Mouse (Mus musculus): Measurements from ENCODE around the gene Cdadc1. TPM values are rescaled to one million over a fixed set of nuclear protein-coding genes. Genes with fewer than 3 reads are reported as not detected.
"Not testable (repeated sequence)": the region's sequence is repeated elsewhere in the genome, so short reads cannot be mapped to it uniquely, and the experiment has no call there.

Cdadc1 gene
- polyA plus RNA-seq, 1 experiment from 2014 or later = 33.3 TPM

GRCm38 (mm10) chr14:59624326-59624885, 26.6 kb upstream of the Cdadc1 start:
- H3K9ac ChIP-seq (ENCODE audit: low read length) = no peak overlapping the region
- 35% methylated on average over 9 of the region's 9 CpGs for WGBS
- no peak overlapping the region for H3K4me2 ChIP-seq
- DNase-seq (ENCODE audit: low spot score, missing footprints) (no peak), ATAC-seq (ENCODE audit: low FRiP score) (no peak)
- H3K4me1 ChIP-seq (ENCODE audit: control insufficient read depth, insufficient read depth, low read length) = peaks cover 10% of the 10 kb centered on the region
- H3K9me3 ChIP-seq (ENCODE audit: control insufficient read depth, low read length) = no peaks in the 10 kb centered on the region
- no peak overlapping the region for H3K27ac ChIP-seq (ENCODE audit: low read depth, low read length)
- H3K27me3 ChIP-seq (ENCODE audit: control insufficient read depth, insufficient read depth, low read length) = peaks cover 18% of the 10 kb centered on the region
- no peak overlapping the region for H3K4me3 ChIP-seq (ENCODE audit: low read depth, low read length)
- H3K36me3 ChIP-seq (ENCODE audit: control insufficient read depth, insufficient read depth, low read length) = no peaks in the 10 kb centered on the region

GRCm38 (mm10) chr14:59616802-59617201, 19.0 kb upstream of the Cdadc1 start:
- H3K4me1 ChIP-seq (ENCODE audit: control insufficient read depth, insufficient read depth, low read length) = no peaks in the 10 kb centered on the region
- H3K36me3 ChIP-seq (ENCODE audit: control insufficient read depth, insufficient read depth, low read length) = no peaks in the 10 kb centered on the region
- H3K4me2 ChIP-seq = no peak overlapping the region
- peak; percentile 56 for DNase-seq (ENCODE audit: low spot score, missing footprints)
- H3K9ac ChIP-seq (ENCODE audit: low read length) = no peak overlapping the region
- ATAC-seq (ENCODE audit: low FRiP score) = no peak
- no peak overlapping the region for H3K4me3 ChIP-seq (ENCODE audit: low read depth, low read length)
- no peaks in the 10 kb centered on the region for H3K27me3 ChIP-seq (ENCODE audit: control insufficient read depth, insufficient read depth, low read length)
- H3K27ac ChIP-seq (ENCODE audit: low read depth, low read length) = no peak overlapping the region
- H3K9me3 ChIP-seq (ENCODE audit: control insufficient read depth, low read length) = no peaks in the 10 kb centered on the region
- WGBS = 38% methylated on average over 7 of the region's 7 CpGs

GRCm38 (mm10) chr14:59614149-59614548, 16.4 kb upstream of the Cdadc1 start:
- ATAC-seq (ENCODE audit: low FRiP score) = not testable (repeated sequence)

GRCm38 (mm10) chr14:59612920-59613625, 15.3 kb upstream of the Cdadc1 start:
- ATAC-seq (ENCODE audit: low FRiP score) = no peak

More at GRCm38 (mm10) chr14:59614149-59614548, 16.4 kb upstream of the Cdadc1 start:
- not testable (repeated sequence) for H3K4me3 ChIP-seq (ENCODE audit: low read depth, low read length); H3K27ac ChIP-seq (ENCODE audit: low read depth, low read length); H3K27me3 ChIP-seq (ENCODE audit: control insufficient read depth, insufficient read depth, low read length); H3K9ac ChIP-seq (ENCODE audit: low read length); H3K4me2 ChIP-seq; H3K9me3 ChIP-seq (ENCODE audit: control insufficient read depth, low read length); DNase-seq (ENCODE audit: low spot score, missing footprints); H3K36me3 ChIP-seq (ENCODE audit: control insufficient read depth, insufficient read depth, low read length); H3K4me1 ChIP-seq (ENCODE audit: control insufficient read depth, insufficient read depth, low read length)
- 73% methylated on average over 3 of the region's 3 CpGs for WGBS

GRCm38 (mm10) chr14:59607021-59607420, 9.3 kb upstream of the Cdadc1 start:
- H3K4me3 ChIP-seq (ENCODE audit: low read depth, low read length) = no peak overlapping the region
- H3K27me3 ChIP-seq (ENCODE audit: control insufficient read depth, insufficient read depth, low read length) = no peaks in the 10 kb centered on the region
- no peak overlapping the region for H3K9ac ChIP-seq (ENCODE audit: low read length)
- 46% methylated on average over 3 of the region's 3 CpGs for WGBS
- no peaks in the 10 kb centered on the region for H3K36me3 ChIP-seq (ENCODE audit: control insufficient read depth, insufficient read depth, low read length)
- no peaks in the 10 kb centered on the region for H3K9me3 ChIP-seq (ENCODE audit: control insufficient read depth, low read length)
- no peak overlapping the region for H3K4me2 ChIP-seq
- no peak for ATAC-seq (ENCODE audit: low FRiP score)
- peak; percentile 60 for DNase-seq (ENCODE audit: low spot score, missing footprints)
- H3K27ac ChIP-seq (ENCODE audit: low read depth, low read length) = no peak overlapping the region
- no peaks in the 10 kb centered on the region for H3K4me1 ChIP-seq (ENCODE audit: control insufficient read depth, insufficient read depth, low read length)

More at GRCm38 (mm10) chr14:59612920-59613625, 15.3 kb upstream of the Cdadc1 start:
- Histone ChIP-seq H3K9ac (ENCODE audit: low read length) (no peak overlapping the region), H3K4me2 (no peak overlapping the region), H3K36me3 (ENCODE audit: control insufficient read depth, insufficient read depth, low read length) (no peaks in the 10 kb centered on the region), H3K4me3 (ENCODE audit: low read depth, low read length) (no peak overlapping the region), H3K4me1 (ENCODE audit: control insufficient read depth, insufficient read depth, low read length) (no peaks in the 10 kb centered on the region), H3K27me3 (ENCODE audit: control insufficient read depth, insufficient read depth, low read length) (no peaks in the 10 kb centered on the region), H3K27ac (ENCODE audit: low read depth, low read length) (no peak overlapping the region), H3K9me3 (ENCODE audit: control insufficient read depth, low read length) (no peaks in the 10 kb centered on the region)
- WGBS = 56% methylated on average over 14 of the region's 14 CpGs
- peak; percentile 94 for DNase-seq (ENCODE audit: low spot score, missing footprints)

- Histone ChIP-seq H3K4me2 (no peak overlapping the region), H3K9me3 (ENCODE audit: control insufficient read depth, low read length) (no peaks in the 10 kb centered on the region), H3K4me3 (ENCODE audit: low read depth, low read length) (no peak overlapping the region), H3K4me1 (ENCODE audit: control insufficient read depth, insufficient read depth, low read length) (no peaks in the 10 kb centered on the region), H3K27ac (ENCODE audit: low read depth, low read length) (no peak overlapping the region), H3K27me3 (ENCODE audit: control insufficient read depth, insufficient read depth, low read length) (no peaks in the 10 kb centered on the region), H3K9ac (ENCODE audit: low read length) (no peak overlapping the region), H3K36me3 (ENCODE audit: control insufficient read depth, insufficient read depth, low read length) (no peaks in the 10 kb centered on the region)
- ATAC-seq (ENCODE audit: low FRiP score) = no peak
- WGBS = 24% methylated on average over 5 of the region's 5 CpGs
- DNase-seq (ENCODE audit: low spot score, missing footprints) = peak; percentile 93
Observed at GRCm38 (mm10) chr14:59605671-59606353, 8.1 kb upstream of the Cdadc1 start.

GRCm38 (mm10) chr14:59604002-59604645, 6.4 kb upstream of the Cdadc1 start:
- no peaks in the 10 kb centered on the region for H3K36me3 ChIP-seq (ENCODE audit: control insufficient read depth, insufficient read depth, low read length)
- H3K4me2 ChIP-seq = no peak overlapping the region
- H3K4me1 ChIP-seq (ENCODE audit: control insufficient read depth, insufficient read depth, low read length) = no peaks in the 10 kb centered on the region
- no peaks in the 10 kb centered on the region for H3K27me3 ChIP-seq (ENCODE audit: control insufficient read depth, insufficient read depth, low read length)
- no peak overlapping the region for H3K9ac ChIP-seq (ENCODE audit: low read length)
- 72% methylated on average over 5 of the region's 5 CpGs for WGBS
- no peak overlapping the region for H3K27ac ChIP-seq (ENCODE audit: low read depth, low read length)
- no peak overlapping the region for H3K4me3 ChIP-seq (ENCODE audit: low read depth, low read length)
- no peak for ATAC-seq (ENCODE audit: low FRiP score)
- no peaks in the 10 kb centered on the region for H3K9me3 ChIP-seq (ENCODE audit: control insufficient read depth, low read length)
- peak; percentile 86 for DNase-seq (ENCODE audit: low spot score, missing footprints)

GRCm38 (mm10) chr14:59598260-59598627, 485 bp upstream of the Cdadc1 start:
- Histone ChIP-seq H3K27ac (ENCODE audit: low read depth, low read length) (no peak overlapping the region), H3K36me3 (ENCODE audit: control insufficient read depth, insufficient read depth, low read length) (no peaks in the 10 kb centered on the region; the same call in 1 of the 2 replicates), H3K27me3 (ENCODE audit: control insufficient read depth, insufficient read depth, low read length) (no peaks in the 10 kb centered on the region), H3K4me3 (ENCODE audit: low read depth, low read length) (peak overlapping the region; percentile 83), H3K4me2 (peak overlapping the region; percentile 67), H3K9me3 (ENCODE audit: control insufficient read depth, low read length) (no peaks in the 10 kb centered on the region), H3K9ac (ENCODE audit: low read length) (peak overlapping the region; percentile 76), H3K4me1 (ENCODE audit: control insufficient read depth, insufficient read depth, low read length) (peaks cover 6% of the 10 kb centered on the region)
- ATAC-seq (ENCODE audit: low FRiP score) = 0 out of 2 replicates have a peak, but pooled peaks have one; percentile 51
- no peak for DNase-seq (ENCODE audit: low spot score, missing footprints)
- 4% methylated on average over 8 of the region's 8 CpGs for WGBS
